Mouse (Mus musculus) bone marrow, adult 2 months (tissue): ENCODE measurements around the gene Llgl2. TPM values are rescaled to one million over a fixed set of nuclear protein-coding genes. Genes with fewer than 3 reads are reported as not detected.

Source experiments
- H3K27ac ChIP-seq: fragments of 200-500 bp; 2 replicates; pipeline ENCODE4 v1.5.1; 2012; ENCODE audit warnings: low read depth, mild to moderate bottlenecking, control low read depth, inconsistent platforms, low read length; ENCODE audit not compliant: control insufficient read depth, poor library complexity, insufficient read depth
- H3K4me1 ChIP-seq: fragments of 200-500 bp; 2 replicates; pipeline ENCODE4 v1.6.1; 2011; ENCODE audit warnings: low read length; ENCODE audit not compliant: control insufficient read depth, insufficient read depth
- H3K4me3 ChIP-seq: fragments of 200-500 bp; replicated peaks from 2 replicates; pipeline ENCODE3; 2011; ENCODE audit warnings: mild to moderate bottlenecking, low read depth, low read length, control low read depth; ENCODE audit not compliant: control insufficient read depth
- CTCF ChIP-seq: fragments of 200-500 bp; IDR thresholded peaks from 2 replicates; pipeline ENCODE4 v1.5.1; 2011; ENCODE audit warnings: low read length, control low read depth; ENCODE audit not compliant: control insufficient read depth, insufficient read depth
- POLR2A ChIP-seq: fragments of 200-500 bp; IDR thresholded peaks from 2 replicates; pipeline ENCODE4 v1.6.1; 2011; ENCODE audit warnings: low read depth, mild to moderate bottlenecking, control low read depth, low read length, borderline replicate concordance; ENCODE audit not compliant: control insufficient read depth
- WGBS: fragments of 180-500 bp; shearing (Covaris S2); methylation state at CpG from one replicate; pipeline ENCODE4 v1.1.7; 2018; 5-methylcytosine and 5-hydroxymethylcytosine counted together
- polyA plus RNA-seq: library from polyadenylated mRNA; stranded (reverse); fragments of >200 nt; gene quantifications from 2 replicates; pipeline ENCODE4 v1.2.4, GENCODE M21; 2011; ENCODE audit warnings: low replicate concordance; ENCODE audit not compliant: missing spikeins, insufficient read depth, insufficient read length

The Llgl2 gene
- polyA plus RNA-seq, 1 experiment: 13.7 TPM

- WGBS: 62% methylated on average over 8 of the region's 8 CpGs
- Histone ChIP-seq H3K4me1 (peaks cover 18% of the 10 kb centered on the region), H3K27ac (peak overlapping the region; percentile 96), H3K4me3 (no peak overlapping the region)
- TF ChIP-seq POLR2A (no peak), CTCF (no peak)
Measured at GRCm38 (mm10) chr11:115904231-115904955, 80.5 kb downstream of the Llgl2 start.

Other genes with a start within 250 kb of the Llgl2 start
- gene Mrps7, start 220.1 kb upstream of the Llgl2 start, polyA plus RNA-seq: 19.3 and 26.7 TPM in 2 replicates
- gene Gga3, start 220.0 kb upstream of the Llgl2 start, polyA plus RNA-seq: 41.5 and 69.6 TPM in 2 replicates
- gene Mif4gd, start 211.1 kb upstream of the Llgl2 start, polyA plus RNA-seq: 65.8 and 86.0 TPM in 2 replicates
- 9.3 and 23.0 TPM in 2 replicates for gene Slc25a19, start 195.8 kb upstream of the Llgl2 start, polyA plus RNA-seq
- 35.9 and 53.6 TPM in 2 replicates for gene Grb2, start 115.5 kb upstream of the Llgl2 start, polyA plus RNA-seq
- 12.0 and 25.5 TPM in 2 replicates for gene Tmem94, start 58.6 kb upstream of the Llgl2 start, polyA plus RNA-seq
- 4.2 and 6.7 TPM in 2 replicates for gene Caskin2, start 10.4 kb upstream of the Llgl2 start, polyA plus RNA-seq
- gene Tsen54, start 9.3 kb upstream of the Llgl2 start, polyA plus RNA-seq: 10.3 and 11.6 TPM in 2 replicates
- 0.57 TPM in 1 of 2 replicates, not detected in the other for gene Myo15b, start 34.4 kb downstream of the Llgl2 start, polyA plus RNA-seq
- gene Smim5, start 75.9 kb downstream of the Llgl2 start, polyA plus RNA-seq: 44.8 and 74.9 TPM in 2 replicates
- gene Smim6, start 88.0 kb downstream of the Llgl2 start, polyA plus RNA-seq: 4.4 and 13.1 TPM in 2 replicates
- 12.8 and 21.7 TPM in 2 replicates for gene Sap30bp, start 109.2 kb downstream of the Llgl2 start, polyA plus RNA-seq
- 17.4 and 40.9 TPM in 2 replicates for gene Recql5, start 109.4 kb downstream of the Llgl2 start, polyA plus RNA-seq
- 0.47 and 1.7 TPM in 2 replicates for gene Itgb4, start 150.7 kb downstream of the Llgl2 start, polyA plus RNA-seq
- 16.7 and 27.0 TPM in 2 replicates for gene Galk1, start 188.7 kb downstream of the Llgl2 start, polyA plus RNA-seq
- gene H3f3b, start 203.9 kb downstream of the Llgl2 start, polyA plus RNA-seq: 386 and 402 TPM in 2 replicates
- 11.8 and 43.0 TPM in 2 replicates for gene Unk, start 206.3 kb downstream of the Llgl2 start, polyA plus RNA-seq